Mouse (Mus musculus): Measurements from ENCODE around the gene Hamp2. TPM values are rescaled to one million over a fixed set of nuclear protein-coding genes. Genes with fewer than 3 reads are reported as not detected.
"Not testable (repeated sequence)": the region's sequence is repeated elsewhere in the genome, so short reads cannot be mapped to it uniquely, and the experiment has no call there.

Hamp2 gene
- polyA plus RNA-seq, 1 experiment, result not detected

- no peak overlapping the region for H3K27ac ChIP-seq (ENCODE audit: insufficient read depth, low read length)
- no peaks in the 10 kb centered on the region for H3K4me1 ChIP-seq (ENCODE audit: control insufficient read depth, insufficient read depth, low read length)
- TF ChIP-seq POLR2A (IDR thresholded peaks at IDR 0.05; ENCODE audit: extremely low read depth, insufficient read depth, low read length) (no peak), CTCF (IDR thresholded peaks at IDR 0.05; ENCODE audit: extremely low read depth, insufficient read depth, low read length) (no peak)
- no peak overlapping the region for H3K4me3 ChIP-seq (ENCODE audit: insufficient read depth, low read length)
These were observed 410 bp downstream of the Hamp2 start for GRCm38 (mm10) chr7:30924071-30924470.

- H3K4me1 ChIP-seq (ENCODE audit: control insufficient read depth, insufficient read depth, low read length), result not testable (repeated sequence)
These were observed 2.0 kb downstream of the Hamp2 start for GRCm38 (mm10) chr7:30922490-30922889.

GRCm38 (mm10) chr7:30920217-30920616, 4.3 kb downstream of the Hamp2 start:
- TF ChIP-seq POLR2A (IDR thresholded peaks at IDR 0.05; ENCODE audit: extremely low read depth, insufficient read depth, low read length) (no peak), CTCF (IDR thresholded peaks at IDR 0.05; ENCODE audit: extremely low read depth, insufficient read depth, low read length) (no peak)
- no peaks in the 10 kb centered on the region for H3K4me1 ChIP-seq (ENCODE audit: control insufficient read depth, insufficient read depth, low read length)

More at GRCm38 (mm10) chr7:30922490-30922889, 2.0 kb downstream of the Hamp2 start:
- H3K27ac ChIP-seq (ENCODE audit: insufficient read depth, low read length); H3K4me3 ChIP-seq (ENCODE audit: insufficient read depth, low read length): not testable (repeated sequence)

GRCm38 (mm10) chr7:30917219-30917618, 7.3 kb downstream of the Hamp2 start:
- Histone ChIP-seq H3K4me1 (ENCODE audit: control insufficient read depth, insufficient read depth, low read length) (no peaks in the 10 kb centered on the region), H3K4me3 (ENCODE audit: insufficient read depth, low read length) (peak overlapping the region; percentile 29; the same call in 1 of the 2 replicates), H3K27ac (ENCODE audit: insufficient read depth, low read length) (peak overlapping the region; percentile 92)
- TF ChIP-seq POLR2A (IDR thresholded peaks at IDR 0.05; ENCODE audit: extremely low read depth, insufficient read depth, low read length), result no peak
- no peak for TF ChIP-seq CTCF (IDR thresholded peaks at IDR 0.05; ENCODE audit: extremely low read depth, insufficient read depth, low read length)

More at GRCm38 (mm10) chr7:30920217-30920616, 4.3 kb downstream of the Hamp2 start:
- no peak overlapping the region for H3K4me3 ChIP-seq (ENCODE audit: insufficient read depth, low read length)
- H3K27ac ChIP-seq (ENCODE audit: insufficient read depth, low read length), result no peak overlapping the region

GRCm38 (mm10) chr7:30916713-30917112, 7.8 kb downstream of the Hamp2 start:
- H3K4me1 ChIP-seq (ENCODE audit: control insufficient read depth, insufficient read depth, low read length), result no peaks in the 10 kb centered on the region
- peak overlapping the region; percentile 29; the same call in 1 of the 2 replicates for H3K4me3 ChIP-seq (ENCODE audit: insufficient read depth, low read length)
- H3K27ac ChIP-seq (ENCODE audit: insufficient read depth, low read length), result peak overlapping the region; percentile 92
- TF ChIP-seq POLR2A (IDR thresholded peaks at IDR 0.05; ENCODE audit: extremely low read depth, insufficient read depth, low read length), result no peak
- no peak for TF ChIP-seq CTCF (IDR thresholded peaks at IDR 0.05; ENCODE audit: extremely low read depth, insufficient read depth, low read length)

- TF ChIP-seq CTCF (IDR thresholded peaks at IDR 0.05; ENCODE audit: extremely low read depth, insufficient read depth, low read length), result no peak
- no peak; the same call in 1 of the 2 replicates for TF ChIP-seq POLR2A (IDR thresholded peaks at IDR 0.05; ENCODE audit: extremely low read depth, insufficient read depth, low read length)
- H3K4me1 ChIP-seq (ENCODE audit: control insufficient read depth, insufficient read depth, low read length), result no peaks in the 10 kb centered on the region
- H3K4me3 ChIP-seq (ENCODE audit: insufficient read depth, low read length), result peak within 1 kb of the TSS; percentile 29
- H3K27ac ChIP-seq (ENCODE audit: insufficient read depth, low read length), result peak within 1 kb of the TSS; percentile 92
These were observed 9.7 kb downstream of the Hamp2 start, which contains the start of gene Mag for GRCm38 (mm10) chr7:30914732-30915131. Gene Mag, minus strand, starts transcription at chr7:30914873.

- no peaks in the 10 kb centered on the region for H3K4me1 ChIP-seq (ENCODE audit: control insufficient read depth, insufficient read depth, low read length)
- no peak overlapping the region for H3K4me3 ChIP-seq (ENCODE audit: insufficient read depth, low read length)
- H3K27ac ChIP-seq (ENCODE audit: insufficient read depth, low read length), result no peak overlapping the region
- TF ChIP-seq CTCF (IDR thresholded peaks at IDR 0.05; ENCODE audit: extremely low read depth, insufficient read depth, low read length), result no peak
- no peak for TF ChIP-seq POLR2A (IDR thresholded peaks at IDR 0.05; ENCODE audit: extremely low read depth, insufficient read depth, low read length)
These were observed 14.7 kb downstream of the Hamp2 start for GRCm38 (mm10) chr7:30909773-30910172.

- TF ChIP-seq CTCF (IDR thresholded peaks at IDR 0.05; ENCODE audit: extremely low read depth, insufficient read depth, low read length) (no peak), POLR2A (IDR thresholded peaks at IDR 0.05; ENCODE audit: extremely low read depth, insufficient read depth, low read length) (no peak)
- Histone ChIP-seq H3K4me3 (ENCODE audit: insufficient read depth, low read length) (no peak overlapping the region), H3K4me1 (ENCODE audit: control insufficient read depth, insufficient read depth, low read length) (no peaks in the 10 kb centered on the region), H3K27ac (ENCODE audit: insufficient read depth, low read length) (no peak overlapping the region)
These were observed 15.5 kb downstream of the Hamp2 start for GRCm38 (mm10) chr7:30908992-30909431.

- TF ChIP-seq CTCF (IDR thresholded peaks at IDR 0.05; ENCODE audit: extremely low read depth, insufficient read depth, low read length), result no peak
- TF ChIP-seq POLR2A (IDR thresholded peaks at IDR 0.05; ENCODE audit: extremely low read depth, insufficient read depth, low read length), result no peak
- H3K27ac ChIP-seq (ENCODE audit: insufficient read depth, low read length), result no peak overlapping the region
- no peaks in the 10 kb centered on the region for H3K4me1 ChIP-seq (ENCODE audit: control insufficient read depth, insufficient read depth, low read length)
- no peak overlapping the region for H3K4me3 ChIP-seq (ENCODE audit: insufficient read depth, low read length)
These were observed 16.0 kb downstream of the Hamp2 start for GRCm38 (mm10) chr7:30908277-30908991.

GRCm38 (mm10) chr7:30904042-30904441, 20.4 kb downstream of the Hamp2 start:
- Histone ChIP-seq H3K27ac (ENCODE audit: insufficient read depth, low read length) (no peak overlapping the region), H3K4me1 (ENCODE audit: control insufficient read depth, insufficient read depth, low read length) (no peaks in the 10 kb centered on the region), H3K4me3 (ENCODE audit: insufficient read depth, low read length) (no peak overlapping the region)
- no peak for TF ChIP-seq POLR2A (IDR thresholded peaks at IDR 0.05; ENCODE audit: extremely low read depth, insufficient read depth, low read length)
- TF ChIP-seq CTCF (IDR thresholded peaks at IDR 0.05; ENCODE audit: extremely low read depth, insufficient read depth, low read length), result peak; percentile 59

Data from cortical plate, adult 2 months (tissue).